Mouse (Mus musculus) gastrocnemius, postnatal 36 days (tissue): Measurements from ENCODE around the gene Rhobtb1. TPM values are rescaled to one million over a fixed set of nuclear protein-coding genes. Genes with fewer than 3 reads are reported as not detected.

Source experiments
- DNase-seq, 2 experiments: peaks; one replicate each; pipeline ENCODE4 v3.0.0; 2022
- intact Hi-C: fragments of 180-260 bp; cut with DNase I; formaldehyde crosslinking; loops from one replicate; pipeline ENCODE4 v1.15.1; 2025
- total RNA-seq, 2 experiments: library from RNA; stranded (reverse); gene quantifications; 2 replicates each; pipeline ENCODE4 v1.2.3; 2021

The Rhobtb1 gene
- total RNA-seq, 2 experiments from 2014 or later: 17.3 to 21.7 TPM

DNA sequence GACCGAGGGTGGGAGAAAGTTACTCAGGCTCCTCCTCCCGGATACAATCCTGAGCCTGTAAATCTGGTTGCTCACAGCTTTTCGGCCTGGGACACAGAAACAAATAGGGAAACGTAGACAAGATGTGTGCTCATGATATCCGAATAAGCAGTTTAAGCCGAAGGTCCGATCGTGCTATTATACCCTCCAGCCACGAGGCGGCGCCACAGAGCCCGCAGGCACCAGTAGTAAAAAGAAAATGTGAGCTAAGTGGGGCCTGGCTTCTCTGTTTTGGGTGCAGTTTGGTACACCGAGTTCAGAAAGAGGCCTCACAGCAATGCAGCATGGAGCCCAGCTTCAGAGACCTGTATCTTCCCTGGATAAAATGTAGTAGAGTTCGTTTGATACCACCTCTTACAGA, 155.0 kb downstream of the Rhobtb1 start:
- peak in 1 of 2 experiments; percentile 52 for DNase-seq
- intact Hi-C loops: loop anchor here (10.0 kb wide), 1 partner anchor 91 kb away; the partner anchor contains the start of gene A930033H14Rik

GRCm38 (mm10) chr10:69307067-69307466, 155.8 kb downstream of the Rhobtb1 start:
- intact Hi-C loops: loop anchor here (10.0 kb wide), 1 partner anchor 92 kb away; the partner anchor contains the start of gene A930033H14Rik

DNA sequence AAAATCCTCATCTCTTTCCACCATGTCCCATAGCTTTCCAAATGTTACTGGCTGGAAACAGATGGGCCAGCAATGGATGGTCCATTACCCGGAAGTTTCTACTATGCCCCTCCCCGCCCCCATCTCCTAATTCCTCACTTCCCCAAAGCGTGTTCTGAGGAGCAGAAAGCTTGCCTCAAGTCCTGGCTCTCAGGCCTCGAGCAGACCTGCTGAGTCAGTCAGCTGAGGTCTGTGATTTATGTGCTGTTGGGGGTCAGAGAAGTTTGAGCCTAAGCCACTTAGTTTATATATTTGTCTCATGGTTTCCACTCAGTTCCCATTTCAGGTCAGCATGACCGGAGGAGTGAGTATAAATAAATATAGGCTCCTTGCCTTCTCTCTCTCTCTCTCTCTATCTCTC, 157.9 kb downstream of the Rhobtb1 start:
- DNase-seq: no peak
- intact Hi-C loops: loop anchor here (10.0 kb wide), 1 partner anchor 94 kb away; the partner anchor contains the start of gene A930033H14Rik

More at GRCm38 (mm10) chr10:69307067-69307466, 155.8 kb downstream of the Rhobtb1 start:
- DNase-seq: peak in 1 of 2 experiments; percentile 52

GRCm38 (mm10) chr10:69311867-69312266, 160.6 kb downstream of the Rhobtb1 start:
- no peak for DNase-seq
- intact Hi-C loops: no loop called here

GRCm38 (mm10) chr10:69313944-69314343, 162.7 kb downstream of the Rhobtb1 start:
- intact Hi-C loops: loop anchor here (1.0 to 2.0 kb wide), 2 partner anchors 124 to 413 kb away; no protein-coding TSS in a partner anchor
- no peak for DNase-seq

- intact Hi-C loops: no loop called here
- no peak for DNase-seq
These were observed 167.3 kb downstream of the Rhobtb1 start for GRCm38 (mm10) chr10:69318514-69318913.

DNA sequence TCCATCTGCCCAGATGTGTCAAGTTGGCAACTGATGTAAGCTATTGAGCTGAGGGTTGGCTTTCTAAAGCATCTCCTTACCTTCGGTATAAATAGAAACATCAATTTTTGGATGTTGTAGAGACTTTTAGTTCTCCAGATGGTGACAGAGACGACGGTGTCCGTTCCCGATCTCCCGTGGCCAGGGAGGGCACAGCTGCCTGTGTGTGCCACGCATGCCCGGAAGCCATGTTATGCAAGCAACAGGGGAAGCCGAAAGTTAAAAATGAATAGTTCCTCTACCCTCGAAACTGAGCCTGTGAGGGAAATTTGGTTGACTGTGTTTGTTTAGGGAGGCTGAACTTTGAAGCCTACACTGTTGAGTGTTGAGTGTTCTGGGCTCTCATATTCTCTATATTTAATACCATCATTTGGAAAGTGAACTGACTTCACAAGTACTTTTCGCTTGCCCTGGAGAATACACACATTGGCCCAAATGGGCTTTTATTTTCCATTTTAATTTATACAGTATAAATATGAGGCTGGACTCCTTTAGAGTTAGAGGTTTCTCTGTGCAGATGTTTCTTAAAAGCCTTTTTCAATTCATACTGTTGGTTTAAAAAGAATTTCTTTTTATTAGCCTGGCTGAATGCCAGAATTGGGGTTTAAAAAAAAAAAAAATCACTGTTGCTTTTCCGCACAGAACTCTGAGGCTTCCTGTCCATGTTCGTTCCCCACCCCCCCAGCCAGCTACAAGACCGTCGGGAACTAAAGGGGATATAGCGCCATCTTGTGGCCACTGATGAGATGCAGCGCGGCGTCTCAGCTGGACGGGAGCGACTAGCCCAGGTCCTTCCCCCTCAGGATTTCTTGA, 169.7 kb downstream of the Rhobtb1 start:
- intact Hi-C loops: no loop called here
- peak; percentile 71 to 81 for DNase-seq

DNA sequence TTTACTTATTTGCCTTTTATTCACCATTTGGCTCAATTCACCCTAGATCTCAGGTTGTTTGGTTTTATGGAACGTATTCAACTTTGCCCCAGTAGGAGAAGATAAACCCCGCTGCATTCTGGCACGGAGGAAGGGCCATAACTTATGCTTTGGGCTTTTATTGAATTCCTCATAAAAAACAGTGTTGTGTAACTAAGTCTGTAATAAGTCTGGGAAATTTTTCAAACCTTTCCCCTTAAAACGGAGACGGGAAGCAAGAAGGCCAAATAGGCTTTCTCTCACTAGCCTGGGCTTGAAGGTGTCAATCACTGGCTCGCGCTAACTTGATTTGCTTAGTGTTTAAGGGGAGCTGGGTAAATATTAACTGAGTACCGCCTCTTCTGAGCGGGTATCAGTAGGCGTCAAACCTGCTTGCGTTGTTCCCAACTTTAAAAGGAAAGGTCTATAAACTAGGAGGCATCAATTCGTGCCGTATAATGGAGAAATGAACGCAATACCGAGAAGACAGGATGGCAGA, 170.3 kb downstream of the Rhobtb1 start:
- intact Hi-C loops: no loop called here
- no peak for DNase-seq

DNA sequence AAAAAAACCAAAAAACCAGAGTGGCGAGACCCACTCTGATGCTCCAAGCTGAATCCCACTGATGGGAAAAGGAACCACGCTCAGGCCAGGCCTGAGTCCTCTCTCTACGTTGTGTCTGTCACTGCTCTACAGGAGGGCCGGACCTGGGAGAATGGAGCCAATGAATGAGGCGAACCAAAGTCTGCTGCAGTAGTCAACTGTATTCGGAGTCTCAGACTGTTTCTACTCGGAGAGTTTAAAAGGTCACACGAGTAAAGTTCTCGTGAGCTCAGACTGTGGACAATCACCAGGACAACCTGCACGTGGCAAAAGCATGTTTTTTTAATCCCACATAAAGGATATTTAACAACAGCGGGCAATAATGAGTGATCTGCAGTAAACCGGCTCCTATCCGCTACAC, 172.8 kb downstream of the Rhobtb1 start:
- intact Hi-C loops: no loop called here
- no peak for DNase-seq

DNA sequence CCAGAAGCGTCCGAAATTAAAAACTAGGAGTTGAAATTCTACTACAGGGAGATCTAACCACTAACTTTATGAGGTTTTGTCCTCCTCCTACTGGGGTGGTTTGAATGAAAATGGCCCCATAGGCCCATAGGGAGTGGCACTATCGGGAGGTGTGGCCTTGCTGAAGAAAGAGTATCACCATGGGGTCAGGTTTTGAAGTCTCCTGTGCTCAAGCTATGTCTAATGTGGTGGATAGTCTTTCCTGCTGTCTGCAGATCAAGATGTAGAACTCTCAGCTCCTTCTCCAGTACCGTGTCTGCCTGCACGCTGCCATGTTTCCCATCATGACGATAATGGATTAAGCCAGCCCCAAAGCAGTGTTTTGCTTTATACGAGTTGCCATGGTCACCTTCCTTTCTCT, 173.6 kb downstream of the Rhobtb1 start:
- no peak for DNase-seq
- intact Hi-C loops: no loop called here

DNA sequence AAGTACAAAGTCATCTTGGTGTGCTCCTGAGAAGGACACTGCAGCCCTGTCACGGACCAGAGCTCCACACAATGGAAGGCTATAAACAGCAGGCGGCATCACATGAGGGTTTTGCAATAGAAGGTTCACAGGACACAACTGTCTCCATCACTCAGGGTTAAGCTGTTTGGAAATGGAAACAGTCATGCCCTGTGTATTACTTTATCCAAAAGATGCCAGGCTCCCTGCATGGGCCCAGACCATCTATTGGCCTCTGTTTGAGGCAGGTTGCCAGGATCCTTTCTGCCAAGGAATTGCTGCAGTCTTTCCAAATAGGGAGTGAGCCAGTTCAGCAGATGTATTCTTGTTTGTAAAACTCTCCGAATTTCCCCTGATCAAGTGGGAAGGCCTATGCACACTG, 175.2 kb downstream of the Rhobtb1 start:
- intact Hi-C loops: no loop called here
- DNase-seq: no peak

- DNase-seq: no peak
- intact Hi-C loops: no loop called here
These were observed 176.1 kb downstream of the Rhobtb1 start for GRCm38 (mm10) chr10:69327362-69327761.

GRCm38 (mm10) chr10:69328029-69328655, 176.9 kb downstream of the Rhobtb1 start:
- intact Hi-C loops: no loop called here
- DNase-seq: no peak

DNA sequence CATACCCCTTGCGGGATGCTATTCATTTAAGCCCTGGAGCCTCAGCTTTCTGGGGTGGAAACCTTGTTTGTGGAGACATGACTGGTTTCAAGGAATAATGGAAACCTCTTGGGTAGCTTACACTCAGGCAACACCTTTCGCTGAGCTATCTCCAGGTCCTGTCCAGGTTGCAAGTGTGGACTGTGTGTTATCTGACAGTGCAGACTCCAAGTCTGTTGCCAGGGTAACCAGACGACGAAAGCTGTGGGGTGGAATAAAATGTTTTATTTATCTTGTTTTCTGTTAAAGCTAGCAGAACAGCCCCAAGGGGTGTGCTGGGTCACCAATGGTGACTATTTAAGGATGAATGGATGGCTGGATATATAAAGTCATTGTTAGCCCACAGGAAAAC, 177.4 kb downstream of the Rhobtb1 start:
- no peak for DNase-seq
- intact Hi-C loops: no loop called here

GRCm38 (mm10) chr10:69331231-69331630, 180.0 kb downstream of the Rhobtb1 start:
- no peak for DNase-seq
- intact Hi-C loops: no loop called here

GRCm38 (mm10) chr10:69333212-69333611, 182.0 kb downstream of the Rhobtb1 start:
- no peak for DNase-seq
- intact Hi-C loops: no loop called here

DNA sequence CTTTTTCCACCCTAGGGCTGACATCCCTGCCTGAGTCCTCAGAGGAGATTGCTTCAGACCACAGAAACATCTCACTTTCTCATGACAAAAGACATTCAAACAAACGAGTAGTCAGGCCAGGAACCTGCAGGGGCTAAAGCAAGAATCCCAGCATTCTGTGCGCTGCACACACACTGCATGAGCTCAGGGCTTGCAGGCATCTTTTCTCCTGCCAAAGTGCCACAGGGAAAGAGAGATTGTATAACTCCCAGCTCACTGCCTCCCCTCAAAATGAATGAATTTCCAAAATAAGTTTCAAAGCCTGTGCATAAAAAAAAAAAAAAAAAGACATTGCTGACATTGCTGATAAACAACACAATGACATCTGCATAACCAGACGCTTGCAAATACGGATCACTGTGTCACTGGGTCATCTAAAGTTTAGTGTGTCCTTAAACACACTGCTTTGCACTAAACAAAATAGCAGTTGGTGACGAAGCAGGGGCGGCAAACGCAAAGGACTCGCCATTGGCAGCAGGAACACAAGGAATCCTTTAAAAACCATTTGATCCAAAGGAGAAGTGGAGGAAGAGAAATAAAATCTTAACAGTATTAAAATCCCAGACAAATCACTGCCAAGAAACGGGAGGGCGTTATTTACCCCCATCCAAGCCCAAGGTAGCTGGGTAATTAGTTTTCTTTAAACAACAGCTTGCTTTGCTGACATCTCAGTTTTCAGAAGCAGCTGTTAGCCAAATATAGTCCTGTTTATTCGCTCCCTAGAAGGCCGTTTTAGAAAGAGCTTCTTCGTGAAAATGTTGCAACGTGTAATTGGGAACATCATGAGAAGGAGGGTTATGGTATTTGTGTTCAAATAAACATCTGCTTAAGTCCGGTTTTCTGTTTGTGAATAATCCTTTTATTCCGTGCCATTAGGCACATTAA, 183.3 kb downstream of the Rhobtb1 start:
- no peak for DNase-seq
- intact Hi-C loops: no loop called here

GRCm38 (mm10) chr10:69335195-69335536, 183.9 kb downstream of the Rhobtb1 start:
- DNase-seq: no peak
- intact Hi-C loops: no loop called here

DNA sequence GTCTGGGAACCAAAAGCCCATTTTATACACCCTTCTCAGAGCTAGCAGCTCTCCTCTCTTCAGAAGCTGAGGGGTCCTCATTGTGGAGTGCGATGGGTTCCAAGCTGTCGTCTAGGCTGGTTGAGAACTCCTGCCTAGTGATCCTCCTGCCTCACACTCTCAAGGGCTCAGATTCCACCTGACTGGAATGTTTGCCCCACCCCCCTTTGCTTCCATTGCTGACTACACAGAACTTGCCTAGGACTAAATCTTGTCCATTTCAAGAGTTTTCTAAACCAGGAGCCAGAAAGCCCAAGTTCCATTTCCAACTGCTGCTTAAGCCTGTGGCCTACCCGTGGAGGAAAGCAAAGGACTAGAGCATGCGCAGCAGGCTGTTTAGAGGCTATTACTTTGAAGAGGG, 184.4 kb downstream of the Rhobtb1 start:
- intact Hi-C loops: no loop called here

GRCm38 (mm10) chr10:69336219-69336618, 185.0 kb downstream of the Rhobtb1 start:
- DNase-seq: no peak
- intact Hi-C loops: no loop called here

More for the DNA sequence above, 184.4 kb downstream of the Rhobtb1 start:
- DNase-seq: no peak
